Comparison of ENCODE assay signal across 8 mouse cellular contexts in genomic region chr2:174294457-174294856, GRCm38 (mm10). TPM values are rescaled to one million over a fixed set of nuclear protein-coding genes. Genes with fewer than 3 reads are reported as not detected.
A peak's percentile ranks its signal among the peaks of the same experiment; 100 is the strongest.
DNase-seq lines count a peak whose midpoint lies in the region; ATAC-seq and TF ChIP-seq lines count a peak whose summit lies in the region.

No protein-coding gene starts in this region.

- 53% methylated on average over 8 of the region's 8 CpGs for WGBS in hindbrain, embryonic 10.5 days
- 56% methylated on average over 8 of the region's 8 CpGs for WGBS in midbrain, embryonic 12.5 days

- peaks cover 28% of the 10 kb centered on the region for H3K27me3 ChIP-seq in erythroblast, embryonic 14.5 days (ENCODE audit: control insufficient read depth)
- H3K27me3 ChIP-seq in hindbrain, embryonic 10.5 days (ENCODE audit: insufficient read depth, poor library complexity, severe bottlenecking), result peaks cover 27% of the 10 kb centered on the region
- peaks cover 32% of the 10 kb centered on the region for H3K27me3 ChIP-seq in midbrain, embryonic 12.5 days

- H3K4me2 ChIP-seq in midbrain, embryonic 12.5 days (replicated peaks), result peak overlapping the region; percentile 53

- peaks cover 65% of the 10 kb centered on the region for H3K4me1 ChIP-seq in erythroblast, embryonic 14.5 days (ENCODE audit: control insufficient read depth)
- peaks cover 0 to 3% of the 10 kb centered on the region in 2 experiments; a peak in 1 of 4 replicates for H3K4me1 ChIP-seq in ES-E14 (ENCODE audit: control insufficient read depth in 2 of 2, insufficient read depth in 2 of 2, low read length in 2 of 2, poor library complexity in 1 of 2)
- peaks cover 64% of the 10 kb centered on the region for H3K4me1 ChIP-seq in hindbrain, embryonic 10.5 days (replicated peaks)
- H3K4me1 ChIP-seq in midbrain, embryonic 12.5 days, result peaks cover 46% of the 10 kb centered on the region

- H3K27ac ChIP-seq in ES-E14 (ENCODE audit: insufficient read depth, low read depth, low read length, poor library complexity, severe bottlenecking), result peak overlapping the region; percentile 79; the same call in 1 of the 2 replicates
- peak overlapping the region; percentile 96 for H3K27ac ChIP-seq in hindbrain, embryonic 10.5 days
- peak overlapping the region; percentile 75 for H3K27ac ChIP-seq in midbrain, embryonic 12.5 days (replicated peaks)

- H3K4me3 ChIP-seq in erythroblast, embryonic 14.5 days (replicated peaks), result peak overlapping the region; percentile 75
- H3K4me3 ChIP-seq in ES-E14 (ENCODE audit: insufficient read depth in 1 of 2, low read depth in 1 of 2, low read length in 2 of 2, poor library complexity in 1 of 2, severe bottlenecking in 1 of 2), result peak overlapping the region; percentile 83 to 94
- peak overlapping the region; percentile 71 for H3K4me3 ChIP-seq in hindbrain, embryonic 10.5 days
- H3K4me3 ChIP-seq in midbrain, embryonic 12.5 days, result peak overlapping the region; percentile 54

- in situ Hi-C loops in ES-E14 (cut with MboI; ENCODE audit: low sequenced_read_pairs in 2 of 2, unreplicated experiment in 2 of 2), result loop anchor here in 1 of 2 experiments (25.0 kb wide), 1 partner anchor 707 kb away; the partner anchor contains the start of gene Ankrd60

- intact Hi-C loops in left cerebral cortex, postnatal 10 days (cut with DNase I), result loop anchor here (2.0 kb wide), 1 partner anchor 218 kb away; the partner anchor contains the start of gene Stx16

- peaks cover 30% of the 10 kb centered on the region for H3K36me3 ChIP-seq in erythroblast, embryonic 14.5 days (ENCODE audit: control insufficient read depth)
- H3K36me3 ChIP-seq in ES-E14 (ENCODE audit: control insufficient read depth, insufficient read depth, low read length, poor library complexity, severe bottlenecking), result peaks cover 27% of the 10 kb centered on the region
- H3K36me3 ChIP-seq in hindbrain, embryonic 10.5 days, result peaks cover 57% of the 10 kb centered on the region
- H3K36me3 ChIP-seq in midbrain, embryonic 12.5 days, result no peaks in the 10 kb centered on the region

- H3K9me3 ChIP-seq in erythroblast, embryonic 14.5 days (ENCODE audit: control insufficient read depth, low read length), result peaks cover 44% of the 10 kb centered on the region
- H3K9me3 ChIP-seq in ES-E14 (ENCODE audit: control insufficient read depth, insufficient read depth, low read depth, low read length), result no peaks in the 10 kb centered on the region
- peaks cover 52% of the 10 kb centered on the region for H3K9me3 ChIP-seq in hindbrain, embryonic 10.5 days
- peaks cover 31% of the 10 kb centered on the region for H3K9me3 ChIP-seq in midbrain, embryonic 12.5 days

- DNase-seq in ES-E14 (ENCODE audit: low read depth, low spot score), result no peak
- peak; percentile 54 for DNase-seq in hindbrain, embryonic 10.5 days (ENCODE audit: low spot score)
- no peak for DNase-seq in left cerebral cortex, postnatal 10 days (ENCODE audit: extremely low spot score in 1 of 2, low spot score in 2 of 2)
- no peak for DNase-seq in urinary bladder, postnatal 4 days (ENCODE audit: low spot score in 2 of 2)
- no peak for DNase-seq in ovary, adult 18-20 months (ENCODE audit: low spot score)

- peak overlapping the region; percentile 99 for H3K9ac ChIP-seq in ES-E14 (ENCODE audit: insufficient read depth, low read depth, low read length, poor library complexity, severe bottlenecking)
- peak overlapping the region; percentile 73 for H3K9ac ChIP-seq in midbrain, embryonic 12.5 days (replicated peaks)

- ATAC-seq in erythroblast, adult 5-6 weeks (replicated peaks; ENCODE audit: low FRiP score, poor library complexity, severe bottlenecking), result no peak
- no peak for ATAC-seq in midbrain, embryonic 12.5 days (ENCODE audit: low FRiP score, low read depth)

TF ChIP-seq in ES-E14, 5 proteins besides CTCF, POLR2A, EP300 and RAD21:
- TF ChIP-seq CHD2 (IDR thresholded peaks at IDR 0.05; ENCODE audit: low read depth, low read length), result no peak
- TF ChIP-seq ZC3H11A (IDR thresholded peaks at IDR 0.05; ENCODE audit: borderline replicate concordance, low read depth, low read length), result no peak
- TF ChIP-seq HCFC1 (IDR thresholded peaks at IDR 0.05; ENCODE audit: borderline replicate concordance, insufficient read depth, low read length), result no peak
- no peak for TF ChIP-seq MAFK (IDR thresholded peaks at IDR 0.05; ENCODE audit: insufficient read depth, low read depth, low read length)
- TF ChIP-seq ZNF384 (IDR thresholded peaks at IDR 0.05; ENCODE audit: low read depth, low read length), result no peak

RNA-seq across cellular contexts. Expression of gene Gnas, which starts 10.3 kb away (rescaled TPM):
- polyA plus RNA-seq in erythroblast, embryonic 14.5 days (2012), result 73.8 and 74.5 TPM in 2 replicates
- total RNA-seq in erythroblast, adult 5-6 weeks (2015; ENCODE audit: low replicate concordance), result 236 and 242 TPM in 2 replicates
- total RNA-seq in erythroblast, adult 5-6 weeks (2017; ENCODE audit: low replicate concordance), result 156 and 162 TPM in 2 replicates
- total RNA-seq in ES-E14 (2012; rRNA removed), result 196 and 202 TPM in 2 replicates
- polyA plus RNA-seq in hindbrain, embryonic 10.5 days (2016; fragmentation: Nextera tagmentation; extraction: Ambion mirVana), result 1,166 and 1,270 TPM in 2 replicates
- polyA plus RNA-seq in midbrain, embryonic 12.5 days (2016; fragmentation: Nextera tagmentation; extraction: Ambion mirVana), result 1,415 and 1,424 TPM in 2 replicates
- total RNA-seq in left cerebral cortex, postnatal 10 days (2021), result 1,000 to 10,000 TPM; 1,952 to 1,966 TPM

RNA-seq across cellular contexts. Expression of gene Gm20721, which starts 52.1 kb away (rescaled TPM):
- polyA plus RNA-seq in erythroblast, embryonic 14.5 days (2012), result 0.03 and 0.27 TPM in 2 replicates
- total RNA-seq in erythroblast, adult 5-6 weeks (2015; ENCODE audit: low replicate concordance), result not detected in 2 replicates
- total RNA-seq in erythroblast, adult 5-6 weeks (2017; ENCODE audit: low replicate concordance), result 0.43 and 8.5 TPM in 2 replicates
- 15.6 and 17.7 TPM in 2 replicates for total RNA-seq in ES-E14 (2012; rRNA removed)
- 10.5 and 13.1 TPM in 2 replicates for polyA plus RNA-seq in hindbrain, embryonic 10.5 days (2016; fragmentation: Nextera tagmentation; extraction: Ambion mirVana)
- polyA plus RNA-seq in midbrain, embryonic 12.5 days (2016; fragmentation: Nextera tagmentation; extraction: Ambion mirVana), result 7.4 and 8.8 TPM in 2 replicates
- 1 to 10 TPM; 2.2 to 2.6 TPM for total RNA-seq in left cerebral cortex, postnatal 10 days (2021)
